Mouse (Mus musculus) liver, adult (tissue): ENCODE results near the gene Zfp62.

Experiments used
- GATA4 ChIP-seq: IDR thresholded peaks from 2 replicates; pipeline ENCODE4 v1.6.1; 2014; ENCODE audit warnings: mild to moderate bottlenecking, low read length; ENCODE audit not compliant: insufficient replicate concordance

Gene Zfp62

GRCm38 (mm10) chr11:49259296-49259695 is 56.2 kb downstream of the Zfp62 start:
- TF ChIP-seq GATA4, result no peak

- TF ChIP-seq GATA4, result no peak
Observed at GRCm38 (mm10) chr11:49259829-49260228, 56.7 kb downstream of the Zfp62 start.

DNA sequence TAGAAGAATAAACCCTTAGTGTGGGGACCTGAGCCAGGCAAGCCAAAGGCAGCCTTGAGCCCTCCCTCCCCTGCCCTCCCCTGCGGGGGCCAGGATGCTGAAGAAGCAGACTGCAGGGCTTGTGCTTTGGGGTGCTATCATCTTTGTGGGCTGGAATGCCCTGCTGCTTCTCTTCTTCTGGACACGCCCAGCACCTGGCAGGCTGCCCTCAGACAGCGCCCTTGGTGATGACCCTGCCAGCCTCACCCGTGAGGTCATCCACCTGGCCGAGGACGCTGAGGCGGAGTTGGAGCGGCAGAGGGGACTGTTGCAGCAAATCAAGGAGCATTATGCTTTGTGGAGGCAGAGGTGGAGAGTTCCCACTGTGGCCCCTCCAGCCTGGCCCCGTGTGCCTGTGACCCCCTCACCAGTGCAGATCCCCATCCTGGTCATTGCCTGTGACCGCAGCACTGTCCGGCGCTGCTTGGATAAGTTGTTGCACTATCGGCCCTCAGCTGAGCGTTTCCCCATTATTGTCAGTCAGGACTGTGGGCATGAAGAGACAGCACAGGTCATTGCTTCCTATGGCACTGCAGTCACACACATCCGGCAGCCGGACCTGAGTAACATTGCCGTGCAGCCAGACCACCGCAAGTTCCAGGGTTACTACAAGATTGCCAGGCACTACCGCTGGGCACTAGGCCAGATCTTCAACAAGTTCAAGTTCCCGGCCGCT is 57.7 kb downstream of the Zfp62 start:
- no peak for TF ChIP-seq GATA4

DNA sequence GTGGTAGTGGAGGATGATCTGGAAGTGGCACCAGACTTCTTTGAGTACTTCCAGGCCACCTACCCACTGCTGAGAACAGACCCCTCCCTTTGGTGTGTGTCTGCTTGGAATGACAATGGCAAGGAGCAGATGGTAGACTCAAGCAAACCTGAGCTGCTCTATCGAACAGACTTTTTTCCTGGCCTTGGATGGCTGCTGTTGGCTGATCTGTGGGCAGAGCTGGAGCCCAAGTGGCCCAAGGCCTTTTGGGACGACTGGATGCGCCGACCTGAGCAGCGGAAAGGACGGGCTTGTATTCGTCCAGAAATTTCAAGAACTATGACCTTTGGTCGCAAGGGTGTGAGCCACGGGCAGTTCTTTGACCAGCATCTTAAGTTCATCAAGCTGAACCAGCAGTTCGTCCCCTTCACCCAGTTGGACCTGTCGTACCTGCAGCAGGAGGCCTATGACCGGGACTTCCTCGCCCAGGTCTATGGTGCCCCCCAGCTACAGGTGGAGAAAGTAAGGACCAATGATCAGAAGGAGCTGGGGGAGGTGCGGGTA is 58.3 kb downstream of the Zfp62 start:
- TF ChIP-seq GATA4, result no peak

DNA sequence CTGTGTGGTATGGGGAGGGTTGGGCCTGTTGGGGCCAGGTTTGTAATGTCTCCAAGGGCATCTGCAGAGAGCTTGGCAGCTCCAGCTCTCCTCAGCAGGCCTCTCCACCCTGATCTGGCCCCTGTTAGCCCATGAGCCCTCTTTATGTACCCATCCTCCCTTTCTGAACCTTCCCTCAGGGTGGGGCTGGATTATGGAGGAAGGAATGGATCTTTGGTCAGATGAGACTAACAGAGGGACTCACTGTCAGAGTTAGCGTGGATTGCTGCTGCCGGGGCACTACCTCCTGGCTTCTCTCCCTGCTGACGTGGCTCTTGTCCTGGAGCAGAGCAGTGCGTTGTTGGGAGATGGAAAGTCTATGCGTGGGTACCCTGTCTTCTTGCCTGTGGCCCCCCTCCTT is 59.2 kb downstream of the Zfp62 start:
- no peak for TF ChIP-seq GATA4

GRCm38 (mm10) chr11:49263149-49263548 is 60.1 kb downstream of the Zfp62 start:
- TF ChIP-seq GATA4, result no peak

DNA sequence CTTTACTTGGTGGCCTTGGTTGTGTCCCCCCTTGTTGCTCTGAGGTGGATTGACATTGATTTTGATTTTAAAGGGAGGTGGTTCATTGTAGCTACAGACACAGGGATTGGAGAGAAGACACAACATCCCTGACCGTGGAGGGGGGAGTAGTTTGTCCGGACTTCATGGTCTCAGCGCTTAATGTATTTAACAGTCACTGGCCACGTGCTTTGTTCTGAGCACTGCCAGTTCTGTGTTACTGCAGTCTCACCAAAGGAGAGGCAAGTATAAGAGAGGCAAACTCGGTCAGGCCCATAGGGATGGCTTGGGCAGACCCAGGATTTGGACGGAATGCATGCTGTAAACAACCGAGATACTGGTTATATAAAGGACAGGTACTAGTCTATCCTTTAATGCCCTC is 61.0 kb downstream of the Zfp62 start:
- no peak for TF ChIP-seq GATA4

GRCm38 (mm10) chr11:49264622-49265021 is 61.5 kb downstream of the Zfp62 start:
- TF ChIP-seq GATA4, result no peak

DNA sequence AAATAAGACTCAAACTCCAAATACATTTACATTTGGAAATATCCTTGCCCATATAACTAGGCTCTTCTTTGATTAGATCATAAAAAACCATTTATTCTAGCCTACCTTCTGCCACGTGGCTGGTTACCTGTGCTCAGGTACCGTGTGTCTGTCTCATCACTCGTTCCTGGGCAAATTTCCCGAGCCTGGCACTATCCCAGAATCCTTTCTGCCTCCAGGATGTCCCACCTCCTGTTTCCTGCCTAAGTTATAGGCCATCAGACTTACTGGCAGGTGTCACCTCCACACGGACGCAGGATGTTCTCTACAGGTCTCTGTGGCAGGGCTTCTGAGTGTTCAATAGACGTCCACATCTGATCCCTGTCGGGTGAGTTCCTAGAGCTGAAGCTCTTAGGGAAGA is 62.0 kb downstream of the Zfp62 start:
- TF ChIP-seq GATA4, result no peak

DNA sequence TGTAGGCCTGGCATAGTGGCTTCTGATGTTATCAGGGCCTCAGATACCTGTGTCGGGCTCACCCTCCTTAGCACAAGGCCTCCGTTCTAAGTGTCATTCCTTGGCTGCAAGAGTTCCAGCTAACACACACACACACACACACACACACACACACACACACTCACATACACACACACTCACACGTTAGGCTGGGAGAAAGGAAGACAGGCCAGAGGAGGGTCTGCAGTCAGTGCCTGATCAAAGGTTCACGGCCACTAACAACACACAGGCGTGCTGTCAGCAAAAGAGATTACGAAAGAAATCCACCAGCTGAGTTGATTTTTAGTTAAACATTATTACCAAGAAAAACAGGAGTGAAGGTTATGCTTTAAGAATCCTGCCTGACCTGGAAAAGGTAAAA is 63.6 kb downstream of the Zfp62 start:
- TF ChIP-seq GATA4, result no peak

- TF ChIP-seq GATA4, result no peak
Observed at GRCm38 (mm10) chr11:49267316-49267715, 64.2 kb downstream of the Zfp62 start.

GRCm38 (mm10) chr11:49267970-49268579 is 65.0 kb downstream of the Zfp62 start:
- TF ChIP-seq GATA4, result no peak
